Mouse (Mus musculus) liver, embryonic 11.5 days (tissue): ENCODE measurements around the gene Naa35. TPM values are rescaled to one million over a fixed set of nuclear protein-coding genes. Genes with fewer than 3 reads are reported as not detected.
"Not testable (repeated sequence)": the region's sequence is repeated elsewhere in the genome, so short reads cannot be mapped to it uniquely, and the experiment has no call there.

Source experiments
- ATAC-seq: fragments of 200-750 bp; cut with Nextera tagmentation; replicated peaks from 2 replicates; pipeline ENCODE4 v1.8.0; 2017; ENCODE audit warnings: moderate number of reproducible peaks, mild to moderate bottlenecking, moderate TSS enrichment, moderate library complexity; ENCODE audit not compliant: low FRiP score
- DNase-seq: peaks from one replicate; pipeline ENCODE4 v3.0.0-alpha.2; 2017; ENCODE audit warnings: low spot score
- H3K27ac ChIP-seq: fragments of 300-500 bp; sonication (generic); 2 replicates; pipeline ENCODE4 v1.5.1; 2014; ENCODE audit warnings: mild to moderate bottlenecking, low read depth, low read length, control low read depth
- H3K27me3 ChIP-seq: fragments of 300-500 bp; sonication (generic); replicated peaks from 2 replicates; pipeline ENCODE4 v1.6.1; 2014; ENCODE audit warnings: low read length, mixed read lengths; ENCODE audit not compliant: control insufficient read depth, insufficient read depth
- H3K36me3 ChIP-seq: fragments of 300-500 bp; sonication (generic); 2 replicates; pipeline ENCODE4 v1.6.1; 2014; ENCODE audit warnings: mild to moderate bottlenecking, low read length, moderate library complexity, mixed read lengths; ENCODE audit not compliant: control insufficient read depth, insufficient read depth
- H3K4me1 ChIP-seq: fragments of 300-500 bp; sonication (generic); replicated peaks from 2 replicates; pipeline ENCODE4 v1.6.1; 2014; ENCODE audit warnings: low read length, mixed read lengths; ENCODE audit not compliant: control insufficient read depth, insufficient read depth
- H3K4me2 ChIP-seq: fragments of 300-500 bp; sonication (generic); 2 replicates; pipeline ENCODE4 v1.6.1; 2014; ENCODE audit warnings: mild to moderate bottlenecking, control low read depth, moderate library complexity
- H3K4me3 ChIP-seq: fragments of 300-500 bp; sonication (generic); 2 replicates; pipeline ENCODE4 v1.5.1; 2014; ENCODE audit warnings: low read depth, low read length, control low read depth
- H3K9ac ChIP-seq: fragments of 300-500 bp; sonication (generic); 2 replicates; pipeline ENCODE4 v1.6.1; 2014; ENCODE audit warnings: low read depth, low read length, control low read depth
- H3K9me3 ChIP-seq: fragments of 300-500 bp; sonication (generic); 2 replicates; pipeline ENCODE4 v1.6.1; 2016; ENCODE audit warnings: low read length, inconsistent platforms, mixed read lengths; ENCODE audit not compliant: control insufficient read depth
- WGBS: fragments of 180-500 bp; shearing (Covaris S2); extraction: QIAGEN DNeasy Blood & Tissue Kit; methylation state at CpG from one replicate; pipeline ENCODE4 v1.1.7; 2014; 5-methylcytosine and 5-hydroxymethylcytosine counted together
- polyA plus RNA-seq: library from polyadenylated mRNA; unstranded; fragments of >200 nt; fragmentation: Nextera tagmentation; extraction: Ambion mirVana; gene quantifications from 2 replicates; pipeline ENCODE4 v1.2.1, GENCODE M21; 2014

Naa35 gene
- polyA plus RNA-seq, 1 experiment from 2014 or later, result 53.6 TPM

DNA sequence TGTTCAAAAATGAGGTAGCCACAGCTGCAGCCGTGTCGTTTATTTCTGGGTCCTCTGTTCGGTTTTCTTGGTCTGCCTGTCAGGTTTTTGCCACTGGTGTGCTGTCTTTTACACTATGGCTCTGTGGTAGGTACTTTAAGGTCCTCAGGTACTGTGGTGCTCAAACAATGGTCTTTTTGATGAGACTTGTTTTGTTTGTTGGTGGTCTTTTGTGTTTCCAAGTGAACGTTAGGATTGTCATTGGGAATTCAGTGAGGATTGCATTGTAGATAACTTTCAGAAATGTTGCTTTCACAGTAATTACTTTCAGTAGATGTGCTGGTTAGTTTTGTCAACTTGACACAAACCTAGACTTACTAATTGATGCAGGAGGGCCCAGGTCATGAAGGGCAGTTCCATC is 4.6 kb downstream of the Naa35 start:
- ATAC-seq, result no peak
- 87% methylated on average over 4 of the region's 4 CpGs for WGBS
- H3K4me1 ChIP-seq, result peaks cover 11% of the 10 kb centered on the region

DNA sequence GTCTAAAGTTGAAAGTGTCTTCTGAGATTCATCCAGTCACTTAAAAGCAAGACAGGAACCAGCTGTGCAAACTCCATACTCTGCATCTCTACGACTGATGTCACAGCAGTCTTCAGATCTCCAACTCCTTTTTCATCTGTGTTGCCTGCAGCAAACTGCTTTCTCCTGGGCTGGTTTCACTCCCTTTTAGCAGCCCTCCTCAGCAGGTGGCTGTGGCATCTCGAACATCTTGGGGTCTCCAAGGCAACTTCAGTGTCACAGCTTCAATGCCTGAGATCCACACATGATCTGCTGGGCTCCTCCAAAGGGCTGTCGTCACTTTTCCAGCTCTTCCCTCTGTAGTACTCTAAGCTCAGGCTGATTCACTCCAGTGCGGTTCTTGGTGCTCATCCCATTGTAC is 5.6 kb downstream of the Naa35 start:
- H3K9me3 ChIP-seq, result no peaks in the 10 kb centered on the region
- H3K27me3 ChIP-seq, result no peaks in the 10 kb centered on the region
- no peak overlapping the region for H3K27ac ChIP-seq
- peaks cover 11% of the 10 kb centered on the region for H3K4me1 ChIP-seq
- no peak overlapping the region for H3K4me3 ChIP-seq
- H3K9ac ChIP-seq, result no peak overlapping the region
- peaks cover 20% of the 10 kb centered on the region; the same call in 1 of the 2 replicates for H3K36me3 ChIP-seq
- H3K4me2 ChIP-seq, result no peak overlapping the region
- WGBS, result 88% methylated on average over 4 of the region's 4 CpGs
- ATAC-seq, result no peak
- no peak for DNase-seq

More for the DNA sequence above, 4.6 kb downstream of the Naa35 start:
- no peak for DNase-seq
- H3K27me3 ChIP-seq, result no peaks in the 10 kb centered on the region
- H3K27ac ChIP-seq, result no peak overlapping the region
- H3K9ac ChIP-seq, result no peak overlapping the region
- peaks cover 20% of the 10 kb centered on the region; the same call in 1 of the 2 replicates for H3K36me3 ChIP-seq
- H3K4me3 ChIP-seq, result no peak overlapping the region
- no peak overlapping the region for H3K4me2 ChIP-seq
- H3K9me3 ChIP-seq, result no peaks in the 10 kb centered on the region

DNA sequence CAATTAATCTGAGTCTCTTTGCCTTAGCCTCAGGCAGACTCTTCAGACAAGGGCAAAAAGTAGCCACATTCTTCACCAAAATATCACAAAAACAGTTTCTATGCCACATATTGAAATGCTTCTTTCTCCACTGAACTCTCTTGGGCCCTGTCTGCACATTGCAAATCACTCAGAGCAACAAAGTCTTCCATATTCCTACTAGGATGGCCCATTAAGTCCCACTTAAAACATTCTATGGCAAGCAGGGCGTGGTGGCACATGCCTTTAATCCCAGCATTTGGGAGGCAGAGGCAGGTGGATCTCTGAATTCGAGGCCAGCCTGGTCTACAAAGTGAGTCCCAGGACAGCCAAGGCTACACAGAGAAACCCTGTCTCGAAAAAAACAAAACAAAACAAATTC is 7.0 kb downstream of the Naa35 start:
- not testable (repeated sequence) for ATAC-seq, H3K4me2 ChIP-seq, H3K27me3 ChIP-seq, H3K9me3 ChIP-seq, H3K27ac ChIP-seq, DNase-seq, H3K4me1 ChIP-seq, H3K9ac ChIP-seq, H3K4me3 ChIP-seq
- H3K36me3 ChIP-seq, result peaks cover 20% of the 10 kb centered on the region; the same call in 1 of the 2 replicates
- WGBS, result 84% methylated on average over 3 of the region's 3 CpGs

DNA sequence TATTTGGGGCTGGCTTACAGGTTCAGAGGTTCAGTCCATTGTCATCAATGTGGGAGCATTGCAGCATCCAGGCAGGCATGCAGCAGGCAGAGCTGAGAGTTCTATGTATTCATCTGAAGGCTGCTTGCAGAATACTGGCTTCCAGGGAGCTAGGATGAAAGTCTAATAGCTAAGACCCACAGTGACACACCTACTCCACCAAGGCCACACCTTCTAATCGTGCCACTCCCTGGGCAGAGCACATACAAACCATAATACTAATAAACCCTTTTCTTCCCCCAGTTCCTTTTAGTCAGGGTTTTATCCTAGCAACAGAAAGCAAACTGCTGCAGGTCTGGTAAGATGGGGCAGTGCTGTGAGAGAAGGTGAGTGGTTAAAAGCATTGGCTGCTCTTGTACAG is 7.6 kb downstream of the Naa35 start:
- Histone ChIP-seq H3K9me3 (no peaks in the 10 kb centered on the region), H3K4me3 (no peak overlapping the region), H3K4me1 (no peaks in the 10 kb centered on the region), H3K9ac (no peak overlapping the region), H3K27ac (no peak overlapping the region), H3K4me2 (no peak overlapping the region), H3K36me3 (peaks cover 20% of the 10 kb centered on the region; the same call in 1 of the 2 replicates), H3K27me3 (no peaks in the 10 kb centered on the region)
- ATAC-seq (no peak), DNase-seq (no peak)
- WGBS, result 86% methylated on average over 1 of the region's 1 CpGs

DNA sequence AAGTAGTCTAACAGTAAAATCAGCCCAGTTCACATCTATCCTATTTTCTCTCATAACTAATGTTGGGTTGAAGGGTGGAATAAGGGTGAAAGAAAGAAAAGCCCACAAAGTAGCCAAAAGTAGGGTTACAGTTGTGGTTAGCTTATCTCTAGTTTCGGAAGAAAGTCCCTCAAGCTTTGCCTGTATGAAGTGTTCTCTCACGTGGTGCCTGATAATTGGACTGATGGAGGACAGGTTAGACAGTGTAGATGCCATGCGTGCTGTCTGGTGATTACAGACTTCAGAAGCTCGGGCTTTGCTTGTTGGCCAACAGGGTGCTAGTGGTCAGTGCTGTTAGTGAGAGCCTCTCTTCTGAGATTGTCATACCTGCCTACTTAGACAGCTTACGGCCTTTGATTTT is 18.0 kb downstream of the Naa35 start:
- no peak overlapping the region for H3K27ac ChIP-seq
- H3K36me3 ChIP-seq, result peaks cover 34% of the 10 kb centered on the region
- H3K9ac ChIP-seq, result no peak overlapping the region
- ATAC-seq, result peak; percentile 62; the same call in 1 of the 2 replicates
- H3K27me3 ChIP-seq, result no peaks in the 10 kb centered on the region
- H3K4me2 ChIP-seq, result no peak overlapping the region
- DNase-seq, result no peak
- no peak overlapping the region for H3K4me3 ChIP-seq
- H3K4me1 ChIP-seq, result no peaks in the 10 kb centered on the region
- no peaks in the 10 kb centered on the region for H3K9me3 ChIP-seq
- 60% methylated on average over 5 of the region's 5 CpGs for WGBS

DNA sequence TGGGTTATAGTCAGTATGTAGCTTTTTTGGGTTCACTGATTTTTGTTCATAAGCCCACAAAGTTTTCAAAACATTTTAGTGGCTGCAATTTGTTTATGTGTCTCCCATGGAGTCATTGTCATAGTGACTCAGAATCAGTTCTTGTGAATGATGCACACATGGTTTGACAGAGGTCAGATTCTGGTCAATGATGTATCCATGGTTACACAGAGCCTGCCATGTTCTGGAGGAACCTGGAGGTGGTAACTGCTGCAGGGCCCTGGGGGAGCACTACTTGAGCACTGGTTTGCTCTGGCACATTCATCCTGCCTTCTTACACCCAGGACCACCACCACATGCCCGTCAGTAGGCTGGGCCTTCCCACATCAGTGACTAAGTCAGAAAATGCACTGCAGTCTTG is 19.5 kb downstream of the Naa35 start:
- no peaks in the 10 kb centered on the region for H3K9me3 ChIP-seq
- no peak overlapping the region for H3K9ac ChIP-seq
- DNase-seq (no peak), ATAC-seq (no peak)
- H3K36me3 ChIP-seq, result peaks cover 34% of the 10 kb centered on the region
- H3K4me1 ChIP-seq, result no peaks in the 10 kb centered on the region
- H3K27me3 ChIP-seq, result no peaks in the 10 kb centered on the region
- H3K4me3 ChIP-seq, result no peak overlapping the region
- 96% methylated on average over 1 of the region's 1 CpGs for WGBS
- no peak overlapping the region for H3K4me2 ChIP-seq
- H3K27ac ChIP-seq, result no peak overlapping the region

DNA sequence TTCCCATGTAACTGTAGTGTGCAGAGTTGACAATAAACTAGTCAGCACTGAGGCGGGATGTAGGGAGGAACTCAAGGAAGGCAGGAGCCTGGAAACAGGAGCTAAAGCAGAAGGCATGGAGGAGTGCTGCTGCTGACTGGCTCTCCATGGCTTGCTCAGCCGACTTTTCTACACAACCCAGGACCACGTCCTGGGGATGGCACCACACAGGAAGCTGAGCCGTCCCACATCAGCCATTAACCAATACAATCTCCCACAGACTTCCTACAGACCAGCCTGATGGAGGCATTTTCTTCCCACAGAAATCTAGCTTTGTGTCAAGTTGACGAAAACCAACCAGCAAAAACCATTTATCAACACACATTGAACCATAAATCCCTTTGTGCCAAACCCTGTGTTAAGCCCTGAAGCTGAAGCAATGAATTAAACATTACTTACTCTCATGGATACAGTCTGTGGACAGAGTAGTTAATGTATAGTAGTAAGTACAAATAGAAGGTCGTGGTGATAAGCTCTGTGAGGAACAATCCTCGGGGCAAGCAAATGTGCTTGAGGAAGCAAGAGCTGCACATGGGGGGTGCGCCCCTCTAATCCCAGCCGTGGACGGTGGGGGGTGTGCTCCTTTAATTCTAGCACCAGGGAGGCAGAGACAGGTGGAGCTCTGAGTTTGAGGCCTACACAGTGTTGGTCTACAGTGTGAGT is 20.3 kb downstream of the Naa35 start:
- Histone ChIP-seq H3K9me3 (no peaks in the 10 kb centered on the region), H3K9ac (no peak overlapping the region), H3K4me2 (no peak overlapping the region), H3K4me3 (no peak overlapping the region), H3K27ac (no peak overlapping the region), H3K4me1 (no peaks in the 10 kb centered on the region), H3K36me3 (peaks cover 26% of the 10 kb centered on the region), H3K27me3 (no peaks in the 10 kb centered on the region)
- no peak for DNase-seq
- whole genome bisulfite sequencing, result 65% methylated on average over 10 of the region's 10 CpGs
- 0 out of 2 replicates have a peak, but pooled peaks have one; percentile 20 for ATAC-seq

DNA sequence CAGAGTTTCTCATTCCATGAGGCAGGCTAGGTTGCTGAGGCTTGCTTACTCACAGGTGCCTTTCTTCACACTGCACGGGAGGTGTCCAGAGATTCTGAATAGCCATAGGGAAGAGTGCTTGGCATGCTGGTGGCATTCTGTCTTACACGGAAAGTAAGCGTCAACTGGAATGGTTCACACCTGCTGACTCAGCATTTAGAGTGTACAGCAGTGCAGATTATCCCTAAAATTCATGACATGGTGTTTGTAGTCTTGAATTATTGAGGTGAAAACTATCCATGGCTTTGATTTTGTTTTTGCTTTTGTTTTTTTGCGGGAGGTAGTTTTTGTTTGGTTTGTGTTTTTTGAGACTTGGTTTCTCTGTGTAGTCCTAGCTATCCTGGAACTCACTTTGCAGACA is 24.8 kb downstream of the Naa35 start:
- peaks cover 10% of the 10 kb centered on the region for H3K36me3 ChIP-seq
- no peak overlapping the region for H3K9ac ChIP-seq
- H3K27me3 ChIP-seq, result no peaks in the 10 kb centered on the region
- ATAC-seq (no peak), DNase-seq (no peak)
- no peak overlapping the region for H3K27ac ChIP-seq
- H3K4me1 ChIP-seq, result no peaks in the 10 kb centered on the region
- no peak overlapping the region for H3K4me2 ChIP-seq
- no peaks in the 10 kb centered on the region for H3K9me3 ChIP-seq
- H3K4me3 ChIP-seq, result no peak overlapping the region
- 91% methylated on average over 4 of the region's 4 CpGs for WGBS

DNA sequence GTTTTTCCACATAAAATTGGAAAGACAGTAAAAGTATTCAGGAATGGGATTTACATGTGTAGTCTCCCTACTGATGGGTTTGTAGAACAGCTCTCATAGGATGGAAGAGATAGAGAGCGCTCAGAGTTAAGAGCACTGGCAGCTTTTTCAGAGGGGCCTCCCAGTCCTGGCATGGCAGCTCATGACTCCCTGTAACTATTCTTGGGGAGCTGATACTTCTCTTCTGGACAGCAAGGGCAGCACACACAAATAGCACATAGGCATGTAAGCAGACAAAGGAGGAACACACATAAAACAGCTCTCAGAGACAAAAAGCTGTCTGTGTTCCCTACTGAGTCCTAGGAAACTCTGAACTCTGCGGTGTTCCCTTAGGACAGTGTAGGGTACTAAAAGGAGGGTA is 25.4 kb downstream of the Naa35 start:
- WGBS, result 88% methylated on average over 2 of the region's 2 CpGs
- H3K27ac ChIP-seq, result no peak overlapping the region
- DNase-seq (no peak), ATAC-seq (no peak)
- H3K36me3 ChIP-seq, result peaks cover 6% of the 10 kb centered on the region
- H3K4me1 ChIP-seq, result no peaks in the 10 kb centered on the region
- H3K4me3 ChIP-seq, result no peak overlapping the region
- H3K4me2 ChIP-seq, result no peak overlapping the region
- H3K9ac ChIP-seq, result no peak overlapping the region
- H3K27me3 ChIP-seq, result no peaks in the 10 kb centered on the region
- H3K9me3 ChIP-seq, result no peaks in the 10 kb centered on the region
